Mouse (Mus musculus): ENCODE results near the gene Sept1. TPM values are rescaled to one million over a fixed set of nuclear protein-coding genes. Genes with fewer than 3 reads are reported as not detected.

The Sept1 gene
- polyA plus RNA-seq, 1 experiment from 2014 or later: 26.5 TPM

DNA sequence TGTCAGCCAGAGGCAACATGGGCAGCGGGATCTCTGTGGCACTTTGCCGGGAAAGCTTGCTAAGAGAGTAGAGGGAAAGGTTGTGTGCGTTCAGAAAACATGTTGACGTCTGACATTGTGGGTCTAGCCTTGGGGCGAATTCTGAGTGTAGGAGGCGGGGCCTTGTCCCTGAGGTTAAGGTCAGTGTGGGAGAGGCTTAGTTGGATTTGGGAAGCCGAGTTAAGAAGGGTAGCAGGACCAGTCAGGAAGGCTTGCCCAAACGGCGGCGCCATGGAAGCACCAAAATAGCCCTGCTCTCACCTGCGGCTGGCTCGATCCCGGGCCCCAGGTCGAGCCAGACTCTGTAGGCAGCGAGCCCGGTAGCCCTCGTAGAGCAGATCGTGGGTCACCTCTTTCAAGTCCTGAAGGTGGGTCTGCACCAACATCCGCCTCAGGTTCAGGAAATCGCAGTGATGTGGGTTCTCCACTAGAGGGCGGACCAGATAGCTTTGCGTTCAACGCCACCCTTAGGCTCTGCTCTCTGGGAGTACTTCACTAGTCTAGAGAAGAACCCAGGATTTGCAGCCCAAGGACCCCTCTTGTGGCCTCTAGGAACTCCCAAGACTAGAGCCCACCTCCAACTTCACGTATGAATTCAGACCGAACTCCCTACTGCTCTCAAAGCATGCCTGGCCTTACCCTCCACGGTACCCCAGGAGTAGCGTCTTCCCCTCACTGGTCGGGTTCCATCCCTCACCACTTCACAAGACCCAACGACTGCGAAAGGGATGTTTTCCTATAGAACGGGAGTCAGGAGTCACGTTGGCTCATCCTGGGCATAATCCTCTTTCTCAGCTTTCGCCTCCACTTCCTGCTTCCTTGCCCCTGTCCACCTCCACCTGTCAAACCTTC is 17.7 kb downstream of the Sept1 start:
- H3K9ac ChIP-seq (replicated peaks; ENCODE audit: low read depth, low read length): peak overlapping the region; percentile 49; the same call in 1 of the 2 replicates
- 0 out of 2 replicates have a peak, but pooled peaks have one; percentile 36 for ATAC-seq

DNA sequence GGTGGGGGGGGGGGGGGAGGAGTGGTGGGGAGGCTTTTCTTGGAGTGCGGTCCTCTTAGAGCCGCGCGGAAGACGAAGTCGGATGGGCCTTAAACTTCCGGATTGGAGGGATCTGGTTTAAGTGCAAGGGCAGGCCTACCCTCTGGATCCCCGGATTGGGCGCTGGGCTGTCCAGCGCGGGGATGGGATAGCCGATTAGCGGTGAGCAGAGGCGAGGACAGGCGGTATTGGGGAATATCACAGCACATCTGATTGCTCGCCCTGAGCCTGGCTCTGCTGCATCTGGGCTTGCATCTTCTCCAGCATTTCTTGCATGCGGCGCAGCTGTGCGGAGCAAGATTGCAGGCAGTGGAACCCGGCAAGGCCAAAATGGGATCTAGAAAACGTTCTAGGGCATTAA is 18.4 kb downstream of the Sept1 start:
- no peak overlapping the region for H3K4me3 ChIP-seq (replicated peaks; ENCODE audit: low read length)
- H3K9me3 ChIP-seq (ENCODE audit: control insufficient read depth, low read length): no peaks in the 10 kb centered on the region
- no peak for ATAC-seq
- WGBS: 39% methylated on average over 21 of the region's 21 CpGs
- H3K9ac ChIP-seq (replicated peaks; ENCODE audit: low read depth, low read length): no peak overlapping the region
- no peaks in the 10 kb centered on the region for H3K27me3 ChIP-seq (replicated peaks; ENCODE audit: control insufficient read depth, insufficient read depth, low read length)
- H3K36me3 ChIP-seq (ENCODE audit: control insufficient read depth, insufficient read depth): no peaks in the 10 kb centered on the region
- no peak overlapping the region for H3K4me2 ChIP-seq (ENCODE audit: low read length)
- no peak overlapping the region for H3K27ac ChIP-seq (ENCODE audit: low read length)
- peaks cover 9% of the 10 kb centered on the region for H3K4me1 ChIP-seq (replicated peaks; ENCODE audit: control insufficient read depth, insufficient read depth, low read length)

More for the DNA sequence above, 17.7 kb downstream of the Sept1 start:
- Histone ChIP-seq H3K27me3 (replicated peaks; ENCODE audit: control insufficient read depth, insufficient read depth, low read length) (no peaks in the 10 kb centered on the region), H3K4me2 (ENCODE audit: low read length) (peak overlapping the region; percentile 45), H3K27ac (ENCODE audit: low read length) (no peak overlapping the region), H3K4me3 (replicated peaks; ENCODE audit: low read length) (0 out of 2 replicates have a peak overlapping the region, but pooled peaks have one; percentile 18), H3K4me1 (replicated peaks; ENCODE audit: control insufficient read depth, insufficient read depth, low read length) (peaks cover 5% of the 10 kb centered on the region), H3K36me3 (ENCODE audit: control insufficient read depth, insufficient read depth) (no peaks in the 10 kb centered on the region), H3K9me3 (ENCODE audit: control insufficient read depth, low read length) (no peaks in the 10 kb centered on the region)
- WGBS: 28% methylated on average over 33 of the region's 33 CpGs

DNA sequence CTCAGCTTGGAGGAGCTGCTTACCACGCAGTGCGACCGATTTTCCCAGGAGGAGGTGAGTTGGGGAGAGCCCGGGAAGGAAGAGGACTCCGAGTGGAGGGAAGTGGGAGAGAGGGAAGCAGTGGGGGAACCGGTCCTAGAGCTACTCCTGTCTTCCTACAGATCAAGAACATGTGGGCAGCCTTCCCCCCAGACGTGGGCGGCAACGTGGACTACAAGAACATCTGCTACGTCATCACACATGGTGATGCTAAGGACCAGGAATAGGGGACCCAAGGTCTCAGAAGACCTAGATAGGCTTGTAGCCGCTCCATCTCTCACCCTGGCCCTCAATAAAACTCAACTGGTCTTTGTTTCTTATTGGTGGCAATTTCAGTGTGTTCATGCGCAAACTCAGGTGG is 19.0 kb downstream of the Sept1 start:
- Histone ChIP-seq H3K36me3 (ENCODE audit: control insufficient read depth, insufficient read depth) (no peaks in the 10 kb centered on the region), H3K27me3 (replicated peaks; ENCODE audit: control insufficient read depth, insufficient read depth, low read length) (no peaks in the 10 kb centered on the region), H3K4me3 (replicated peaks; ENCODE audit: low read length) (no peak overlapping the region), H3K9ac (replicated peaks; ENCODE audit: low read depth, low read length) (no peak overlapping the region), H3K9me3 (ENCODE audit: control insufficient read depth, low read length) (no peaks in the 10 kb centered on the region), H3K4me1 (replicated peaks; ENCODE audit: control insufficient read depth, insufficient read depth, low read length) (peaks cover 13% of the 10 kb centered on the region), H3K4me2 (ENCODE audit: low read length) (no peak overlapping the region), H3K27ac (ENCODE audit: low read length) (no peak overlapping the region)
- ATAC-seq: no peak
- WGBS: 59% methylated on average over 12 of the region's 12 CpGs

- Histone ChIP-seq H3K4me3 (replicated peaks; ENCODE audit: low read length) (no peak overlapping the region), H3K4me2 (ENCODE audit: low read length) (no peak overlapping the region), H3K9ac (replicated peaks; ENCODE audit: low read depth, low read length) (no peak overlapping the region), H3K4me1 (replicated peaks; ENCODE audit: control insufficient read depth, insufficient read depth, low read length) (peaks cover 13% of the 10 kb centered on the region), H3K9me3 (ENCODE audit: control insufficient read depth, low read length) (no peaks in the 10 kb centered on the region), H3K27me3 (replicated peaks; ENCODE audit: control insufficient read depth, insufficient read depth, low read length) (no peaks in the 10 kb centered on the region), H3K27ac (ENCODE audit: low read length) (no peak overlapping the region), H3K36me3 (ENCODE audit: control insufficient read depth, insufficient read depth) (no peaks in the 10 kb centered on the region)
- ATAC-seq: no peak
- WGBS: 37% methylated on average over 7 of the region's 7 CpGs
Measured at GRCm38 (mm10) chr7:127213485-127213884, 19.4 kb downstream of the Sept1 start.

- Histone ChIP-seq H3K27me3 (replicated peaks; ENCODE audit: control insufficient read depth, insufficient read depth, low read length) (no peaks in the 10 kb centered on the region), H3K9me3 (ENCODE audit: control insufficient read depth, low read length) (no peaks in the 10 kb centered on the region), H3K4me3 (replicated peaks; ENCODE audit: low read length) (no peak overlapping the region), H3K4me1 (replicated peaks; ENCODE audit: control insufficient read depth, insufficient read depth, low read length) (peaks cover 13% of the 10 kb centered on the region), H3K4me2 (ENCODE audit: low read length) (no peak overlapping the region), H3K36me3 (ENCODE audit: control insufficient read depth, insufficient read depth) (no peaks in the 10 kb centered on the region), H3K9ac (replicated peaks; ENCODE audit: low read depth, low read length) (no peak overlapping the region), H3K27ac (ENCODE audit: low read length) (no peak overlapping the region)
- WGBS: 91% methylated on average over 12 of the region's 12 CpGs
- ATAC-seq: no peak
Measured at GRCm38 (mm10) chr7:127212432-127213250, 20.3 kb downstream of the Sept1 start.

- Histone ChIP-seq H3K27me3 (replicated peaks; ENCODE audit: control insufficient read depth, insufficient read depth, low read length) (no peaks in the 10 kb centered on the region), H3K4me1 (replicated peaks; ENCODE audit: control insufficient read depth, insufficient read depth, low read length) (peaks cover 24% of the 10 kb centered on the region), H3K4me3 (replicated peaks; ENCODE audit: low read length) (no peak overlapping the region), H3K4me2 (ENCODE audit: low read length) (no peak overlapping the region), H3K36me3 (ENCODE audit: control insufficient read depth, insufficient read depth) (no peaks in the 10 kb centered on the region), H3K27ac (ENCODE audit: low read length) (no peak overlapping the region), H3K9ac (replicated peaks; ENCODE audit: low read depth, low read length) (no peak overlapping the region), H3K9me3 (ENCODE audit: control insufficient read depth, low read length) (no peaks in the 10 kb centered on the region)
- 78% methylated on average over 5 of the region's 5 CpGs for WGBS
- no peak for ATAC-seq
Measured at GRCm38 (mm10) chr7:127211014-127211745, 21.8 kb downstream of the Sept1 start.

GRCm38 (mm10) chr7:127210266-127210665 is 22.7 kb downstream of the Sept1 start:
- no peaks in the 10 kb centered on the region for H3K9me3 ChIP-seq (ENCODE audit: control insufficient read depth, low read length)
- no peaks in the 10 kb centered on the region for H3K27me3 ChIP-seq (replicated peaks; ENCODE audit: control insufficient read depth, insufficient read depth, low read length)
- peaks cover 30% of the 10 kb centered on the region for H3K4me1 ChIP-seq (replicated peaks; ENCODE audit: control insufficient read depth, insufficient read depth, low read length)
- no peak for ATAC-seq
- H3K4me3 ChIP-seq (replicated peaks; ENCODE audit: low read length): no peak overlapping the region
- H3K27ac ChIP-seq (ENCODE audit: low read length): no peak overlapping the region
- no peak overlapping the region for H3K9ac ChIP-seq (replicated peaks; ENCODE audit: low read depth, low read length)
- 91% methylated on average over 4 of the region's 4 CpGs for WGBS
- H3K36me3 ChIP-seq (ENCODE audit: control insufficient read depth, insufficient read depth): no peaks in the 10 kb centered on the region
- H3K4me2 ChIP-seq (ENCODE audit: low read length): no peak overlapping the region

DNA sequence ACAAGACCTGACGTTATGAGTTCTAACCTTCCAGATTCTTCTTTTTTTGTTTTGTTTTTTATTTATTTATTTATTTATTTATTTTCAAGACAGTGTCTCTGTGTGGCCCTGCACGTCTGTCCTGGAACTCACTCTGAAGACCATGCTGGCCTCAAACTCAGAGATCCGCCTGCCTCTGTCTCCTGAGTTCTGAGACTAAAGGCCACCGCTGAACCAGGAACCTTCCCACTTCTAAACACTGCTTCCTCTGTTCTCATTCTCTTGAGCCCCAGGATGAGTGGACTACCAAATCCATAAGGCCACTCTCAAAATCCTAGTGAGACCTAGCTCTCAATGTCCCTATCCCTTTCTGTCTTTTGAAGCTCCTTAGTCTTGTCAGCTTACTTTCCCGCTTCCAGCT is 23.1 kb downstream of the Sept1 start:
- Histone ChIP-seq H3K36me3 (ENCODE audit: control insufficient read depth, insufficient read depth) (no peaks in the 10 kb centered on the region), H3K4me2 (ENCODE audit: low read length) (peak overlapping the region; percentile 76; the same call in 1 of the 2 replicates), H3K4me3 (replicated peaks; ENCODE audit: low read length) (no peak overlapping the region), H3K27me3 (replicated peaks; ENCODE audit: control insufficient read depth, insufficient read depth, low read length) (no peaks in the 10 kb centered on the region), H3K4me1 (replicated peaks; ENCODE audit: control insufficient read depth, insufficient read depth, low read length) (peaks cover 30% of the 10 kb centered on the region), H3K27ac (ENCODE audit: low read length) (no peak overlapping the region), H3K9ac (replicated peaks; ENCODE audit: low read depth, low read length) (no peak overlapping the region), H3K9me3 (ENCODE audit: control insufficient read depth, low read length) (no peaks in the 10 kb centered on the region)
- 72% methylated on average over 5 of the region's 5 CpGs for WGBS
- no peak for ATAC-seq
